Mouse (Mus musculus) heart, postnatal 36 days (tissue): ENCODE data around the gene Ifitm10. TPM values are rescaled to one million over a fixed set of nuclear protein-coding genes. Genes with fewer than 3 reads are reported as not detected.
"Not testable (repeated sequence)": the region's sequence is repeated elsewhere in the genome, so short reads cannot be mapped to it uniquely, and the experiment has no call there.

Source experiments
- DNase-seq, 2 experiments: peaks; one replicate each; pipeline ENCODE4 v3.0.0; 2021 to 2022
- intact Hi-C: fragments of 180-260 bp; cut with DNase I; formaldehyde crosslinking; loops from one replicate; pipeline ENCODE4 v1.15.1; 2025
- total RNA-seq, 2 experiments: library from RNA; stranded (reverse); gene quantifications; 2 replicates each; pipeline ENCODE4 v1.2.3; 2021

Gene Ifitm10
- total RNA-seq, 2 experiments from 2014 or later = 1.8 to 2.0 TPM

DNA sequence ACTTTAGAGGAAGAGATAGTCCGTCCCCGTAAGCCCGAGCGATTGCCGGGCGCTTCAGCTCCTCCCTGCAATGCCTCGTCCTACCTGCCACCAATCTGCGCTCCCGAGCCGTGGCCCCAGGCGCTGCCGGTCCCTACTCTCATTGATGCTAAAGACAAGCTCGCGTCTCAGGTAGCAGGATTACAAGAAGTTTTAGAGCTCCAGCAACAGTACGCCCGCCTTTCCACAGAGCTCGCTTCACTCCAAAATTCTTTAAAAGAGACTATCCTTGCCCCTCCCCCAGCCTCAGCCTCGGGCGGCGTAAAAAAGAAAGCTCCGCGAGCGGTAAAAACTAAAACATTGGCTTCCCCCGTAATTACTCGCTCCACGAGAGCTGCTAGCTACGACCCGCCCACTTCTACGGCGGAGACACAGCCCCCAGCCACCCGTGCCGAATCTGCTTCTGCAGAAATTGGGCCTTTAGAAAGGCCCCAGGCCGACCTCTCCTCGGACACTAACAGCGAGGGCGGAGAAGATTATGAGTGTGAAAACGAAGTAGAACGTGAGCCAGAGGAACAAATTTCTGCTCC, 89.4 kb downstream of the Ifitm10 start:
- peak; percentile 59 to 60 for DNase-seq
- intact Hi-C loops = loop anchor here (1.0 kb wide), 1 partner anchor 138 kb away; no protein-coding TSS in a partner anchor

DNA sequence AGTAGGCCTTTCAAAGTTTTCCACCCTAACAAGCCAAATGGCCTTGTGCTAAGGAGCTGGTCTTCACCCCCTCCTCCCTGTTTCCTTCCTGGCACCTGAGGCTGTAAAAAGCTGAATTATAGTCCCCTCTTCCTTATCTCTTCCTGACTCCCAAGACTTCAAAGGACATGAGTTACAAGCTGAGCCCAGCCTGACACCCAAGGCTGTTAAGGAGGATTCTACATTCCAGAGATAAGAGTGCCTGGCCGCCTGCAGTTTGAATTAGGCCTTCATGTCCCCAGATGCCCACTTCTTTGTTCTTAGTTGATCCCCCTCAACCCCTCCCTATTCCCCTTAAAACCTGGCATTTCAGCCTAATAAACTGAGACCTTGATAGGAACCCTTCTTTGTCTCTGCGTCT, 90.7 kb downstream of the Ifitm10 start:
- intact Hi-C loops, DNase-seq: not testable (repeated sequence)

DNA sequence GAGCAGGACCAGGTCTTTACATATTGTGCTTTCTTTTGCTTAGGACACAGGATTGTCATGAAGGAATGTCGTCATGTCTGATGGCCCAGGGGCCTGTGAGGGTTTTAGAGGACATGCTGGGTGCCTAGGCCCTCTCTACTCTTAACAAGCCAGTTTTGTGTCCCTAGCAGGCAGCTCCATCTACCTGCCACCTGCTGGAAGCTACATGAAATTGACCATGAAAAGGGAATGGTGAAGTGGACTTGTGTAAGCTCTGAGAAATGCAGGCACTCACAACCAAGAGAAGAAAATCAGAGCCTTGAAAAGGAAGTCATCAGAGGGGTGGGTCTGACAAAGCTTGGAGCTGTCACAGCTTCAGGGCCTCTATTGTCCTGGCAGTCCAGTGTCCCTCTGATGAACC, 94.3 kb downstream of the Ifitm10 start:
- not testable (repeated sequence) for DNase-seq
- intact Hi-C loops = loop anchor here (1.0 kb wide), 1 partner anchor 8 kb away; no protein-coding TSS in a partner anchor

DNA sequence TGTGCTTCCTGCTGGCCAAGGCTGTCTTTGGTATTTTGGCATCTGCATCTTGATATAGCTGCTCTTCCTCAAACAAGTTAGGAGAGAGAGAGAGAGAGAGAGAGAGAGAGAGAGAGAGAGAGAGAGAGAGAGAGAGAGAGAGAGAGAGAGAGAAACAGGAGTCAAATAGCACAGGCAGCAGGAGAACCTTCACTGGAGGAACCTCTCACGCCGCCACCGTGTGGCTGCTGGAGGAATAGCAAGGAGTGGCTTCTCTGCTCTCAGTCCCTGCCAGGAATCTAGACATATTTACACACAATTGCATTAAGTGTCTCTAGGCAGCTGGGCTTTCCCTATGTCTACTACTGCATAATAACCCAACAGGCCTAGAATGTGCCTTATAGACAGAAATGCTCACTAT, 95.4 kb downstream of the Ifitm10 start:
- peak; percentile 50 to 71 for DNase-seq
- intact Hi-C loops = not testable (repeated sequence)

Other genes starting within 250 kb of the Ifitm10 start
- gene Gm39115, start 237.7 kb downstream of the Ifitm10 start, total RNA-seq = not detected
- gene Gm45337, start 229.1 kb downstream of the Ifitm10 start, total RNA-seq = not detected
- not detected for gene Gm29735, start 216.6 kb downstream of the Ifitm10 start, total RNA-seq
- gene Gm4553, start 208.0 kb downstream of the Ifitm10 start, total RNA-seq = not detected
- not detected for gene Krtap5-2, start 197.7 kb downstream of the Ifitm10 start, total RNA-seq
- gene Gm10153, start 183.4 kb downstream of the Ifitm10 start, total RNA-seq = not detected
- not detected for gene Krtap5-3, start 172.4 kb downstream of the Ifitm10 start, total RNA-seq
- not detected for gene Gm7579, start 161.9 kb downstream of the Ifitm10 start, total RNA-seq
- not detected for gene Krtap5-5, start 143.8 kb downstream of the Ifitm10 start, total RNA-seq
- not detected for gene Gm40460, start 132.7 kb downstream of the Ifitm10 start, total RNA-seq
- gene Gm2431, start 115.4 kb downstream of the Ifitm10 start, total RNA-seq = not detected
- not detected for gene Gm4559, start 99.4 kb downstream of the Ifitm10 start, total RNA-seq
- gene Krtap5-1, start 76.6 kb downstream of the Ifitm10 start, total RNA-seq = not detected
- gene Krtap5-4, start 70.2 kb downstream of the Ifitm10 start, total RNA-seq = not detected
- 1 to 10 TPM in 1 of 2 experiments, under 1 TPM in 1; 0.72 to 8.2 TPM for gene Gm49369, start 8.9 kb upstream of the Ifitm10 start, total RNA-seq
- 100 to 1,000 TPM; 830 to 843 TPM for gene Ctsd, start 14.3 kb upstream of the Ifitm10 start, total RNA-seq
- gene Syt8, start 61.1 kb upstream of the Ifitm10 start, total RNA-seq = not detected
- gene Tnni2, start 68.1 kb upstream of the Ifitm10 start, total RNA-seq = 1 to 10 TPM; 1.6 to 3.4 TPM
- gene Lsp1, start 87.1 kb upstream of the Ifitm10 start, total RNA-seq = 10 to 100 TPM; 31.7 to 40.4 TPM
- gene Tnnt3, start 125.1 kb upstream of the Ifitm10 start, total RNA-seq = under 1 TPM; 0.61 to 0.68 TPM
- gene Mrpl23, start 158.9 kb upstream of the Ifitm10 start, total RNA-seq = 10 to 100 TPM; 12.8 to 13.1 TPM